Mouse (Mus musculus) 416B (cell line): ENCODE results near the gene Keap1.
"Not testable (repeated sequence)": the region's sequence is repeated elsewhere in the genome, so short reads cannot be mapped to it uniquely, and the experiment has no call there.

Source experiments
- DNase-seq: peaks from one replicate; pipeline ENCODE4 v3.0.0; 2011; ENCODE audit warnings: low read depth

Keap1 gene

DNA sequence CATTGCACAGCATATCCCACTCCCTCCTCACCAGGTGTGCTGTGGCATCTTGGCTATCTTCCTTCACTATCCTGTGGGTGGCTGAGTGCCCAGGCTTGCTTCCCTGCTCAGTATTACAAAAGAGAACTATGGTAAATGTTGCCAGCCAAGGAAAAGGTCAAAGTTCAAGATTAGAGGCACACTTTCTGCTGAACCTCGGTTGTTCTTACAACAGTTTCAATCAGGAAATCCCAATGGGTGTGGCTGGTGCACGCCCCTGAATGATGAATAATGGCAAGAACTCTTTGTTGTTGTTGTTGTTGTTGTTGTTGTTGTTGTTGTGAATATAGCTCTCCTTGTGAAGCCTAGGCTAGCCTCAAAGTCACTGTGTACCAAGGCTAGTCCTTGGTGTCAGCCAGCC is 22.7 kb upstream of the Keap1 start:
- peak; percentile 25 for DNase-seq

GRCm38 (mm10) chr9:21260491-21261040 is 21.4 kb upstream of the Keap1 start:
- DNase-seq: peak; percentile 64

GRCm38 (mm10) chr9:21256349-21256748 is 17.2 kb upstream of the Keap1 start:
- DNase-seq: not testable (repeated sequence)

DNA sequence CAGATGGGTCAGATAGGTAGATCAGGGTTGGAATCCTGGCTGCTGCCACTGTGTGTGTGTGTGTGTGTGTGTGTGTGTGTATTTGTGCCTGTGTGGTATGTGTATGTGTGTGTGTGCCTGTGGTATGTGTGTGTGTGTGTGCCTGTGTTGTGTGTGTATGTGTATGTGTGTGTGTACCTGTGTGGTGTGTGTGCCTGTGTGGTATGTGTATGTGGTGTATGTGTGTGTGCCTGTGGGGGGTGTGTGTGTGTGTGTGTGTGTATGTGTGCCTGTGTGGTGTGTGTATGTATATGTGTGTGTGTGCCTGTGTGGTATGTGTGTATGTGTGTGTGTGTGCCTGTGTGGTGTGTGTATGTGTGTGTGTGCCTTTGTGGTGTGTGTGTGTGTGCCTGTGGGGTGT is 15.5 kb upstream of the Keap1 start:
- no peak for DNase-seq

- no peak for DNase-seq
Observed at GRCm38 (mm10) chr9:21251116-21251735, 12.1 kb upstream of the Keap1 start.

DNA sequence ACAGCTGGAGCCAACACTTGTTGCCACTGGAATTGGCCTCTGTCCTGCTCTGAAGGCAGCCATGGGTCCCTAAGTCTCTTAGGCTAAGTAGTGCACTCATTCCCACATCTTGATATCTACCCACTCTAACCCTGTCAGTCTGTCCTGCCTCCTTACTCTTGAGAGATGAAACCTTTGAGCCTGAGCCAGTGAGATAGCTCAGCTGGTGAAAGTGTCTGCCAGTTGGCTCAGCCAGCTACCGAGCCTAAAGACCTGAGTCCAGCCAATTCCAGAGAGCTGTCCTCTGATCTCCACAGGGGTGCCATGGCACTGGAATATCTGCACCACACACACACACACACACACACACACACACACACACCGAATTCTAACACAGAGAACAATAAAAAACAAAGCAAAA is 11.3 kb upstream of the Keap1 start:
- DNase-seq: no peak

- DNase-seq: no peak
Observed at GRCm38 (mm10) chr9:21249629-21250508, 10.7 kb upstream of the Keap1 start.

DNA sequence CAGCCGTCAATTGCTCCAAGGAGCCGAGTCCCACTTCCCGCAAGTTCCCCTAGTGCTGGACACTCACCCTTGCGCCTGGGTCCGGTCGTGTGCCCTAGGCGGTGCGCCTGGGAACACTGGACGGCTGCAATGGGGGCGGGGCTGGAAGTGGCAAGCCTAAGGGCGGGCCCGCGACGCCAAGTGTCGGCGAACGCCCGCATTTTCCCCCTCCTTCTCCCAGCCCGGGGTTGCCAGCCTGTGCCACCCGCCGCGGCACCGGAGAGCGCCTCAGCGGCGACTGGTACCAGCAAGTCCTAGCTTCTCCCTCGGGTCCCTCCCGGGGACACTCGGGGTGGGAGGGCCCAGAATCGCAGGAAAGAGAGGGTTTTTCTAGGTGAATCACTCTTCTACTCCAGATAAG is 9.2 kb upstream of the Keap1 start, which contains the start of gene S1pr5:
Gene S1pr5 (minus strand): TSS at position 118 of the 400 bp plus-strand sequence.
- DNase-seq: no peak

DNA sequence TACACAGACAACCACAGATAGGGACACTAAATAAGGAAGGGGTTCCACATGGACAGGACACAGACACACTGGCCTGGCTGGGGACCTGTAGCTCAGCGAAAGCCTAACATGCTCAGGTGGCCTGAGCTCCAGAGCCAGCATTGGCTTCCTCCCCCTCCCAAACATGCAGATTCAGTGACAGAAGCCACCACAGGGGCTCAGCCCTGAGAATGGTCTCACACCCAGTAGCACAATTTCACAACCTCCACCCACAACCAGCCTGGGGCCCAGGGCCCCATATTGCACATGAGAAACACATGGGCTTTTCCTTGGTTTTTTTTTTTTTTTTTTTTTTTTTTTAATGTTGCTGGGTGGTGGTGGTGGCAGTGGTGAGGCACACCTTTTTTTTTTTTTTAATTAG is 7.2 kb upstream of the Keap1 start:
- peak; percentile 24 for DNase-seq

DNA sequence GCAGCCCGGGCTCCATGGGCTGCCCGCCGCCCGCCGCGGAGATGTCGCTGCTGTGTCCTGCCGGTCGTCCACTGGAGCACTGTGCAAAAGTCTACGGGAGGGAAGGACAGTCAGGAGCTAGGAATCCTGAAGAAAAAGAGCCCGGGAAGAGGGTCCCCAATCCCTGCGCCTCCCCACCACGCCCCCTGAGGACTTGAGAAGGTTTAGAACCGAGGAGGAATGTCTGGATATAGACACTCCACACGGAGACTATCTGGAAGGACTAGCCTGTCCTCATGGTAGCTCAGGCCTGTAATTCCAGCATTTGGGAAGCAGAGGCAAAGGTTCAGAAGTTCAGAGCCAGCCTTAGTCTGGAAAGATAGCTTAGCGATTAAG is 5.9 kb upstream of the Keap1 start:
- DNase-seq: no peak

GRCm38 (mm10) chr9:21244428-21245112 is 5.4 kb upstream of the Keap1 start:
- no peak for DNase-seq

GRCm38 (mm10) chr9:21243826-21244427 is 4.8 kb upstream of the Keap1 start:
- DNase-seq: no peak

- DNase-seq: peak; percentile 93
Observed at GRCm38 (mm10) chr9:21241343-21241742, 2.2 kb upstream of the Keap1 start.

GRCm38 (mm10) chr9:21239465-21239848 is 296 bp upstream of the Keap1 start:
- DNase-seq: peak; percentile 53

- DNase-seq: peak; percentile 52
Observed at GRCm38 (mm10) chr9:21238004-21238732, 993 bp downstream of the Keap1 start.

- DNase-seq: peak; percentile 70
Observed at GRCm38 (mm10) chr9:21237368-21238003, 1.7 kb downstream of the Keap1 start.

DNA sequence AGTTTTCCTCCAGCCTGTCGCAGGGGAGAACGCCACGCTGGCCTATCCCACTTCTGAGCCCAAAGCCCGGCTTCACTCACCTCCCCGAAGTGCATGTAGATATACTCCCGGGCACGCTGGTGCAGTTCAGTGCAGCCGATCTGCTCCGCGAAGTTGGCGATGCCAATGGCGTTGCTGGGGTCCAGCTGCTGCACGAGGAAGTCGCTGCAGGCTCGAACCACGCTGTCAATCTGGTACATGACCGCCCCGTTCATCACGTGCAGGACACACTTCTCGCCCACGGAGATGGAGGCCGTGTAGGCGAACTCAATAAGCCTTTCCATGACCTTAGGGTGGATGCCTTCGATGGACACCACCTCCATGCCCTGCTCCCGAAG is 2.2 kb downstream of the Keap1 start:
- no peak for DNase-seq

GRCm38 (mm10) chr9:21235341-21235740 is 3.8 kb downstream of the Keap1 start:
- DNase-seq: peak; percentile 43

- no peak for DNase-seq
Observed at GRCm38 (mm10) chr9:21233805-21234204, 5.4 kb downstream of the Keap1 start.

DNA sequence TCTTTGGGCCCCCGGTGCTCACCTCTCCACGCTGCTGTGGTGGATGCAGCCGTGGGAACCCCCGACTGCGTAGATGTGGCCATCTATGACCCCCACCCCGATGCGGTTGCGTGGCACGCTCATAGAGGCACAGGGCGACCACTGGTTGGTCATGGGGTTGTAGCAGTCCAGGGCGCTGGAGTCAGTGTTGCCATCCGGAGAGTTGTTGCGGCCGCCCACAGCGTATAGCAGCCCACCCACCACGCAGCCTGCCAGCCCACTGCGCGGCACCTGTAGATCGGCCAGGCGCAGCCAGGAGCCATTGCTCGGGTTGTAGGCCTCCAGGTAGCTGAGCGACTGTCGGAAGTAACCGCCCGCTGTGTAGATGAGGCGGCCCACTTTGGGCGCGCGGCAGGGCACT is 5.8 kb downstream of the Keap1 start:
- DNase-seq: no peak

DNA sequence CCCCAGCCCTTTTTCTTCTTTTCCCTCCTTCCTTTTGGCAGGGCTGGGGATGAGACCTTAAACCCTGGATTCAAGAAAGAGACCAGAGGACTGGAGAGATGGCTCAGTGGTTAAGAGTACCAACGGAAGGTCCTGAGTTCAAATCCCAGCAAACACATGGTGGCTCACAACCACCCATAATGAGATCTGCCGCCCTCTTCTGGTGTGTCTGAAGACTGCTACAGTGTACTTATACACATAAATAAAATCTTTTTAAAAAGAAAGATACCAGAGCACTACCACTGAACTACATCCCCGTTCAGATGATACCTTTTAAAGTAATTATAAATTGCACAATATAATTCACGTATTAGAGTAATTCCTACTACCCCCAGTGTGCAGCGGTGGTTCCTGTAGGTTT is 6.3 kb downstream of the Keap1 start:
- DNase-seq: no peak
